Mouse (Mus musculus): ENCODE data around the gene Slc39a2. TPM values are rescaled to one million over a fixed set of nuclear protein-coding genes. Genes with fewer than 3 reads are reported as not detected.

Gene Slc39a2
- polyA plus RNA-seq, 1 experiment from 2014 or later: 0.31 TPM

- Histone ChIP-seq H3K4me1 (ENCODE audit: control insufficient read depth, insufficient read depth, low read length) (peaks cover 16% of the 10 kb centered on the region), H3K27ac (ENCODE audit: low read depth, low read length) (no peak overlapping the region), H3K27me3 (ENCODE audit: control insufficient read depth, insufficient read depth, low read length) (no peaks in the 10 kb centered on the region), H3K4me2 (no peak overlapping the region), H3K36me3 (ENCODE audit: control insufficient read depth, insufficient read depth, low read length) (peaks cover 19% of the 10 kb centered on the region), H3K9ac (ENCODE audit: low read depth, low read length) (0 out of 2 replicates have a peak overlapping the region, but pooled peaks have one; percentile 28), H3K9me3 (replicated peaks; ENCODE audit: control insufficient read depth, low read length) (no peaks in the 10 kb centered on the region), H3K4me3 (ENCODE audit: low read depth, low read length) (no peak overlapping the region)
- 75% methylated on average over 14 of the region's 14 CpGs for WGBS (ENCODE audit: insufficient replicate concordance)
- no peak for ATAC-seq (replicated peaks; ENCODE audit: insufficient number of reproducible peaks, low FRiP score, low TSS enrichment)
These were observed 2.4 kb downstream of the Slc39a2 start for GRCm38 (mm10) chr14:51895071-51895470.

- no peak overlapping the region for H3K4me3 ChIP-seq (ENCODE audit: low read depth, low read length)
- no peak overlapping the region for H3K4me2 ChIP-seq
- H3K9me3 ChIP-seq (replicated peaks; ENCODE audit: control insufficient read depth, low read length): no peaks in the 10 kb centered on the region
- no peak overlapping the region for H3K9ac ChIP-seq (ENCODE audit: low read depth, low read length)
- peaks cover 12% of the 10 kb centered on the region for H3K36me3 ChIP-seq (ENCODE audit: control insufficient read depth, insufficient read depth, low read length)
- no peak overlapping the region for H3K27ac ChIP-seq (ENCODE audit: low read depth, low read length)
- no peak for ATAC-seq (replicated peaks; ENCODE audit: insufficient number of reproducible peaks, low FRiP score, low TSS enrichment)
- peaks cover 16% of the 10 kb centered on the region for H3K4me1 ChIP-seq (ENCODE audit: control insufficient read depth, insufficient read depth, low read length)
- H3K27me3 ChIP-seq (ENCODE audit: control insufficient read depth, insufficient read depth, low read length): no peaks in the 10 kb centered on the region
- 64% methylated on average over 6 of the region's 6 CpGs for WGBS (ENCODE audit: insufficient replicate concordance)
These were observed 3.3 kb downstream of the Slc39a2 start for GRCm38 (mm10) chr14:51896019-51896418.

- H3K27ac ChIP-seq (ENCODE audit: low read depth, low read length): no peak overlapping the region
These were observed 4.0 kb downstream of the Slc39a2 start for GRCm38 (mm10) chr14:51896539-51897170.

DNA sequence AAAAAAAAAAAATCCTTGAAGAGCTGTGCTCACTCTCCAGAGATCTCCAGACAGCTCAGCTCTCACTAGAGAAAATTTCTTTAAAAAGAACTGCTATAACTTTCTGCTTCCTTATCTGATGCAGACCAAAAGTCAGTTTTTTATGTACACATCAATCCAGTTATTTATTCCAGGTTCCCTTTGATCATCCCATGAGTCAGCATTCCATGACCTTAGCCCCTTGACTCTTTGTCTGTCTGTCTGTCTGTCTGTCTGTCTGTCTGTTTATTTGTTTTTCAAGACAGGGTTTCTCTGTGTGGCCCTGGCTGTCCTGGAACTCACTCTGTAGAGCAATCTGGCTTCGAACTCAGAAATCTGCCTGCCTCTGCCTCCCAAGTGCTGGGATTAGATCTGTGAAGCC is 6.7 kb downstream of the Slc39a2 start:
- Histone ChIP-seq H3K27ac (ENCODE audit: low read depth, low read length) (no peak overlapping the region), H3K9me3 (replicated peaks; ENCODE audit: control insufficient read depth, low read length) (no peaks in the 10 kb centered on the region), H3K4me2 (no peak overlapping the region), H3K4me3 (ENCODE audit: low read depth, low read length) (no peak overlapping the region), H3K9ac (ENCODE audit: low read depth, low read length) (no peak overlapping the region), H3K36me3 (ENCODE audit: control insufficient read depth, insufficient read depth, low read length) (peaks cover 3% of the 10 kb centered on the region; the same call in 1 of the 2 replicates), H3K27me3 (ENCODE audit: control insufficient read depth, insufficient read depth, low read length) (no peaks in the 10 kb centered on the region), H3K4me1 (ENCODE audit: control insufficient read depth, insufficient read depth, low read length) (peaks cover 7% of the 10 kb centered on the region; the same call in 1 of the 2 replicates)
- 83% methylated on average over 1 of the region's 1 CpGs for WGBS (ENCODE audit: insufficient replicate concordance)
- ATAC-seq (replicated peaks; ENCODE audit: insufficient number of reproducible peaks, low FRiP score, low TSS enrichment): no peak

More at GRCm38 (mm10) chr14:51896539-51897170, 4.0 kb downstream of the Slc39a2 start:
- H3K36me3 ChIP-seq (ENCODE audit: control insufficient read depth, insufficient read depth, low read length): peaks cover 5% of the 10 kb centered on the region
- no peaks in the 10 kb centered on the region for H3K27me3 ChIP-seq (ENCODE audit: control insufficient read depth, insufficient read depth, low read length)
- no peak overlapping the region for H3K4me3 ChIP-seq (ENCODE audit: low read depth, low read length)
- H3K9ac ChIP-seq (ENCODE audit: low read depth, low read length): no peak overlapping the region
- no peak for ATAC-seq (replicated peaks; ENCODE audit: insufficient number of reproducible peaks, low FRiP score, low TSS enrichment)
- H3K4me1 ChIP-seq (ENCODE audit: control insufficient read depth, insufficient read depth, low read length): peaks cover 16% of the 10 kb centered on the region
- H3K9me3 ChIP-seq (replicated peaks; ENCODE audit: control insufficient read depth, low read length): no peaks in the 10 kb centered on the region
- WGBS (ENCODE audit: insufficient replicate concordance): 75% methylated on average over 8 of the region's 8 CpGs
- H3K4me2 ChIP-seq: no peak overlapping the region

GRCm38 (mm10) chr14:51902806-51903710 is 10.4 kb downstream of the Slc39a2 start:
- 45% methylated on average over 9 of the region's 9 CpGs for WGBS (ENCODE audit: insufficient replicate concordance)
- H3K27ac ChIP-seq (ENCODE audit: low read depth, low read length): no peak overlapping the region
- H3K9ac ChIP-seq (ENCODE audit: low read depth, low read length): no peak overlapping the region
- H3K36me3 ChIP-seq (ENCODE audit: control insufficient read depth, insufficient read depth, low read length): no peaks in the 10 kb centered on the region
- no peak overlapping the region for H3K4me3 ChIP-seq (ENCODE audit: low read depth, low read length)
- peaks cover 16% of the 10 kb centered on the region; the same call in 1 of the 2 replicates for H3K4me1 ChIP-seq (ENCODE audit: control insufficient read depth, insufficient read depth, low read length)
- no peak overlapping the region for H3K4me2 ChIP-seq
- H3K9me3 ChIP-seq (replicated peaks; ENCODE audit: control insufficient read depth, low read length): no peaks in the 10 kb centered on the region
- no peaks in the 10 kb centered on the region for H3K27me3 ChIP-seq (ENCODE audit: control insufficient read depth, insufficient read depth, low read length)
- ATAC-seq (replicated peaks; ENCODE audit: insufficient number of reproducible peaks, low FRiP score, low TSS enrichment): no peak

DNA sequence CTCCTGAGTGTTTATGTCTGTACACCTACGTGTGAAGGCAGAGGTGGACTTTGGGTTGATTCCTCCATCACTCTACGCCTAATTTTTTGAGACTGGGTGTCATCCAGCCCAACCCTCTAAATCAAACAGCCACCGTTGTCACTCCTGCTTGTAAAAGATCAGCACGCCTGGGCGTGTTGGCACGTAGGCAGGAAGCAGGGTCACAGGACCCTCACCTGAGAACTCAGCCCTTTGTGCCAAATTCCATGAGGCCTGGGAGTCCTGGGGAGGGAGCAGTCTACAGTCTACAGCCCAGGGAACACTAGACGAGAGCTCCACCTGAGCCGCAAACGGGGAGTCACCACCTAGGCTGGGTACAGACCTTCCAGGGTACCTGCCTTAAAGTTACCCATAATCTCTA is 11.1 kb downstream of the Slc39a2 start:
- H3K4me1 ChIP-seq (ENCODE audit: control insufficient read depth, insufficient read depth, low read length): peaks cover 16% of the 10 kb centered on the region; the same call in 1 of the 2 replicates
- H3K4me2 ChIP-seq: no peak overlapping the region
- no peaks in the 10 kb centered on the region for H3K9me3 ChIP-seq (replicated peaks; ENCODE audit: control insufficient read depth, low read length)
- no peak overlapping the region for H3K27ac ChIP-seq (ENCODE audit: low read depth, low read length)
- H3K36me3 ChIP-seq (ENCODE audit: control insufficient read depth, insufficient read depth, low read length): peaks cover 3% of the 10 kb centered on the region; the same call in 1 of the 2 replicates
- no peak overlapping the region for H3K4me3 ChIP-seq (ENCODE audit: low read depth, low read length)
- H3K27me3 ChIP-seq (ENCODE audit: control insufficient read depth, insufficient read depth, low read length): no peaks in the 10 kb centered on the region
- no peak for ATAC-seq (replicated peaks; ENCODE audit: insufficient number of reproducible peaks, low FRiP score, low TSS enrichment)
- no peak overlapping the region for H3K9ac ChIP-seq (ENCODE audit: low read depth, low read length)
- WGBS (ENCODE audit: insufficient replicate concordance): 84% methylated on average over 9 of the region's 9 CpGs

- WGBS (ENCODE audit: insufficient replicate concordance): 69% methylated on average over 7 of the region's 7 CpGs
- no peak overlapping the region for H3K4me2 ChIP-seq
- no peaks in the 10 kb centered on the region for H3K9me3 ChIP-seq (replicated peaks; ENCODE audit: control insufficient read depth, low read length)
These were observed 12.0 kb downstream of the Slc39a2 start for GRCm38 (mm10) chr14:51904706-51905105.

GRCm38 (mm10) chr14:51906102-51906501 is 13.4 kb downstream of the Slc39a2 start:
- no peaks in the 10 kb centered on the region for H3K9me3 ChIP-seq (replicated peaks; ENCODE audit: control insufficient read depth, low read length)
- no peak for ATAC-seq (replicated peaks; ENCODE audit: insufficient number of reproducible peaks, low FRiP score, low TSS enrichment)
- 78% methylated on average over 11 of the region's 11 CpGs for WGBS (ENCODE audit: insufficient replicate concordance)
- H3K4me2 ChIP-seq: no peak overlapping the region
- no peak overlapping the region for H3K4me3 ChIP-seq (ENCODE audit: low read depth, low read length)
- peaks cover 5% of the 10 kb centered on the region; the same call in 1 of the 2 replicates for H3K36me3 ChIP-seq (ENCODE audit: control insufficient read depth, insufficient read depth, low read length)
- H3K27ac ChIP-seq (ENCODE audit: low read depth, low read length): no peak overlapping the region
- H3K4me1 ChIP-seq (ENCODE audit: control insufficient read depth, insufficient read depth, low read length): peaks cover 16% of the 10 kb centered on the region; the same call in 1 of the 2 replicates
- no peaks in the 10 kb centered on the region for H3K27me3 ChIP-seq (ENCODE audit: control insufficient read depth, insufficient read depth, low read length)
- H3K9ac ChIP-seq (ENCODE audit: low read depth, low read length): no peak overlapping the region

More at GRCm38 (mm10) chr14:51904706-51905105, 12.0 kb downstream of the Slc39a2 start:
- Histone ChIP-seq H3K27ac (ENCODE audit: low read depth, low read length) (no peak overlapping the region), H3K27me3 (ENCODE audit: control insufficient read depth, insufficient read depth, low read length) (no peaks in the 10 kb centered on the region), H3K9ac (ENCODE audit: low read depth, low read length) (no peak overlapping the region), H3K4me1 (ENCODE audit: control insufficient read depth, insufficient read depth, low read length) (peaks cover 16% of the 10 kb centered on the region; the same call in 1 of the 2 replicates), H3K36me3 (ENCODE audit: control insufficient read depth, insufficient read depth, low read length) (peaks cover 5% of the 10 kb centered on the region; the same call in 1 of the 2 replicates), H3K4me3 (ENCODE audit: low read depth, low read length) (no peak overlapping the region)
- ATAC-seq (replicated peaks; ENCODE audit: insufficient number of reproducible peaks, low FRiP score, low TSS enrichment): no peak

Data from heart, embryonic 11.5 days (tissue).